Mouse (Mus musculus) G1E (cell line): ENCODE measurements at regions not wholly inside any gene's neighbourhood (a gene's known extent, or its start where the extent isn't known, plus 50 kb on each side); places are given as distances from the start of the nearest gene placed in this dataset.

Source experiments
- ATAC-seq: 2 replicates; pipeline ENCODE4 v1.8.0; 2016; ENCODE audit warnings: mild to moderate bottlenecking; ENCODE audit not compliant: insufficient number of reproducible peaks, poor library complexity, low FRiP score, severe bottlenecking; ENCODE audit errors: extremely low read depth
- DNase-seq: peaks from one replicate; pipeline ENCODE4 v3.0.0; 2012; ENCODE audit warnings: low spot score
- H3K27me3 ChIP-seq: 2 replicates; pipeline ENCODE4 v1.6.1; 2012; ENCODE audit warnings: mild to moderate bottlenecking, low read length, inconsistent platforms; ENCODE audit not compliant: insufficient read depth
- H3K36me3 ChIP-seq: replicated peaks from 2 replicates; pipeline ENCODE3; 2012; ENCODE audit warnings: mild to moderate bottlenecking, inconsistent platforms
- H3K4me1 ChIP-seq: 2 replicates; pipeline ENCODE4 v1.6.1; 2012; ENCODE audit warnings: low read depth, low read length, inconsistent platforms, mixed read lengths; ENCODE audit not compliant: insufficient read depth
- H3K4me3 ChIP-seq: 2 replicates; pipeline ENCODE4 v1.5.1; 2012; ENCODE audit warnings: low read depth, mild to moderate bottlenecking, inconsistent platforms, low read length, moderate library complexity, mixed read lengths
- H3K9me3 ChIP-seq: replicated peaks from 2 replicates; pipeline ENCODE4 v1.6.1; 2012; ENCODE audit warnings: inconsistent platforms
- CTCF ChIP-seq: IDR thresholded peaks from 2 replicates; pipeline ENCODE4 v1.5.1; 2012; ENCODE audit warnings: low read depth, low read length, inconsistent platforms, mixed read lengths
- GATA1 ChIP-seq: IDR thresholded peaks from 2 replicates; pipeline ENCODE4 v1.6.1; 2012; ENCODE audit warnings: borderline replicate concordance, low read length, inconsistent platforms, mixed read lengths
- GATA2 ChIP-seq: IDR thresholded peaks from 2 replicates; pipeline ENCODE4 v1.6.1; 2012; ENCODE audit warnings: low read depth, low read length, inconsistent platforms, borderline replicate concordance
- POLR2AphosphoS5 ChIP-seq: IDR thresholded peaks from 2 replicates; pipeline ENCODE4 v1.6.1; 2012; ENCODE audit warnings: low read depth, low read length, inconsistent platforms; ENCODE audit not compliant: insufficient replicate concordance
- TAL1 ChIP-seq: conservative IDR thresholded peaks from 2 replicates; pipeline ENCODE4 v1.6.1; 2012; ENCODE audit warnings: low read depth, low read length, inconsistent platforms, mixed read lengths

DNA sequence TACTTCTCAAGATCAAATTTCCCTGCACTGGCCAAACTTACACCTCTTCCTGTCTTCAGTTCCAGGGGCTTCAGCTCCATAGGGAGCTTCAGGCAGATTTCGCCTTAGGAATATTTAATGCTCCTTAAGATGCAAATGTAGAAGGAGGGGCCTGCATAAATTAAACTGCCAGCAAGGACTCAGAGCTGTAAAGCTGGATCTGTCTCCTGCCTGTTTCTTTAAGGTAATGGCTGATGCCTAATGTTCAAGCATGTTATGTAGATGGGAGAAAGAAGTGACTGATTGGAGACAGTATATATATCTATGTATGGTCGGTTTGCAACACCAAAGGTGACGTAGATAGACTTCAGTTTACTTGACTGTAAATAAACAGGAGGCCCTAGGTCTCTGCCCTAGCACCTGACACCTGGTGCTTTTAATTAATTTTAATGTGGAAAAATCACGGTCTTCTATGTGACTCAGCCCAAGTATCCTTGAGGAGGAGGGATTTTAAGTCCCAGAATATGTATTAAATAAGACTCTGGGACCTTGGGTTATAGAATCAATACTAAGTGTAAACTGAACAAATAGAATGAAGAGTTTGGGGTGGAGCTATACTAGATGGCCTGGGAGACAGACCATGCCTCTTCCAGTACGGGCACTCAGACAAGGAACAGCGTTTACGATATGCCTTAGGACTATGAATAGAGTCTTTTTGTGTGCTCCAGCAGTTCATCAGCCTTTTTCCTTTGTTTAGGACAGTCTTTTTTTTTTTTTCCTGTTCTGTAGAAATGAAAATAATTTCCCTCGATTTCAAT lies 651.7 kb upstream of the Lmcd1 start:
- TF ChIP-seq CTCF (no peak), GATA2 (no peak), TAL1 (no peak), POLR2AphosphoS5 (no peak), GATA1 (no peak)
- peaks cover 7% of the 10 kb centered on the region for H3K9me3 ChIP-seq
- DNase-seq (no peak), ATAC-seq (no peak)
- H3K4me3 ChIP-seq, result no peak overlapping the region
- H3K36me3 ChIP-seq, result no peaks in the 10 kb centered on the region
- H3K27me3 ChIP-seq, result no peaks in the 10 kb centered on the region
- H3K4me1 ChIP-seq, result no peaks in the 10 kb centered on the region

DNA sequence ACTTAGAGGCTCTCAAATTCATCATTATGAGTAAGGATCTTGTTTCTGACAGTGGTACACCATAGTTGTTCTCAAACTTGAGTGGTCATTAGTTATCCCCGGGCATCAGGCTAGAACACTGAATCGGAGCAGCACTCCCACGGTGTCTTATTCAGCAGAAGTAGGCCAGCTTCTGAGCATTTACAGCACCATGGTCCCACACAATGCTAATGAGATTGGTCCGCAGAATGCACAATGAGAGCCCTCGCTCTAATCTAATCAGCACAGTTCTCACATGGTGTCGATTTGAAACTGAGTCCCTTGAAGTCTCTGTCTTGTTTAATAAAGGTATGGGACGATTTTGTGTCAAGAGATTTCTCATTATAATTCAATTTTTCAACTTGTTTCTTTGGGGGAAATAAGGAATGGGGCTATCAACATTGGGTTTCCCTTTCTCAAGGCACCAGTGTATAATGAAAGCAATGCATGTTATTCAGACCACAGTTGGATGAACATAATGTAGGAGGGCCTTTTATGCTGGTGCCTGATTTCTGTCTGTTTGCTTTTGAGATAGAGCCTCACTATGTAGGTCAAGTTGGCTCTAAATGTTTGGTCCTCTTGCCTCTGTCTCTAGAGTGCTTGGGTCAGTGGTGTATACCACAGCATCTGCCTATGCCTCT lies 650.9 kb upstream of the Lmcd1 start:
- H3K4me1 ChIP-seq, result no peaks in the 10 kb centered on the region
- ATAC-seq (no peak), DNase-seq (no peak)
- no peaks in the 10 kb centered on the region for H3K27me3 ChIP-seq
- TF ChIP-seq POLR2AphosphoS5, result no peak
- TF ChIP-seq GATA1, result no peak
- no peak for TF ChIP-seq CTCF
- no peak for TF ChIP-seq GATA2
- no peak for TF ChIP-seq TAL1
- H3K4me3 ChIP-seq, result no peak overlapping the region
- no peaks in the 10 kb centered on the region for H3K36me3 ChIP-seq
- H3K9me3 ChIP-seq, result peaks cover 7% of the 10 kb centered on the region

DNA sequence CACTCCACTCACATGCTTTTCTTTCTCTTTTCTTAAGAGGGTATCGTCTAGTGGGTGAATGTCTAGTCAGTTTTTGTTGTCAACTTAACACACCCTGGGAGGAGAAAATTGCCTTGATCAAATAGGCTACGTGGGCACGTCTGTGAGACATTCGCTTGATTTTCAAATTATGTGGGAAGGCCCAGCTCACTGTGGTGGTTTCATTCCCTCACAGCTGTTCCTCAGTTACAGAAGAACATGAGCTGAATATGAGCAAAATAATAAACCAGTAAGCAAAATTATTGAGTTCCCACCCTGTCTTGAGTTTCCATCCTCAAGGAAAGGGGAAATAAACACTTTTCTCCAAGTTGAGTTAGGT lies 650.4 kb upstream of the Lmcd1 start:
- ATAC-seq (no peak), DNase-seq (no peak)
- H3K36me3 ChIP-seq, result no peaks in the 10 kb centered on the region
- no peaks in the 10 kb centered on the region for H3K4me1 ChIP-seq
- H3K27me3 ChIP-seq, result no peaks in the 10 kb centered on the region
- TF ChIP-seq CTCF, result no peak
- TF ChIP-seq GATA2, result no peak
- TF ChIP-seq TAL1, result no peak
- no peak for TF ChIP-seq GATA1
- TF ChIP-seq POLR2AphosphoS5, result no peak
- H3K4me3 ChIP-seq, result no peak overlapping the region
- peaks cover 5% of the 10 kb centered on the region for H3K9me3 ChIP-seq

DNA sequence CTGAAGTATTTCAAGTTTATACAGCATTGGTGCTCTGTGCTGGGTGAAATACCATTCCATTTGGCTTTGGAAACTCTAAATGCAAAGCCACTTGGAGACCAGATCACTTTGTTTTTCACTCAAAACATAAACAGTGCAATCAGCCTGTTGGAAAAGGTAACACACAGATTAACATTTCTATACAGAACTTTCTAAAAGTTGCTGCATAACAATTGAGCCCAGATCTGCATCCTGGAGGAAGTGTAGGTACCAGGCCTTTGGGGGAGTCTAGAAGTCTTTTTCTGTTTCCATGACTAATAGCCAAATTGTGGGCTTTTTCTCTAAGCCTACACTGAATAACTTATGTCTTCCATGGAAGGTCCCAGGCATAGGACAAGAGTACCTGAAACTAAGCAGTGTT lies 648.1 kb upstream of the Lmcd1 start:
- ATAC-seq, result no peak

DNA sequence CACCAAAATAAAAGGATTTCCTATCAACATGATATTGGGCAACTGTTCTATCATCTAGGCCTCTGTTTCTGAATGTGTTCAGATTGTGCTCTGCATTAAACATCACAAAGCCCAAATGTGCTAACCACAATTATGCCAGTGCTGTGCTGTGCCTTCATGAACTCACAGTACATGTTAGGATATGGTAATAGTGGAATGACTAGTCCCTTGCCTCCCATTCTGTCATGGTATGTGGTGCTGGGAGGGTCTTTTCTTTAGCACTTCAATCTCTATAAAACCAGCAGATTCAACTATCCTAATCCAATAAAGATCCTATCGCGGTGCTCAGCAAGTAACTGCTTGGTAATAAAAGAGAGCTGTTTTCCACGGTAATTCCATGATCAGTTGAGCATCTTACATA lies 620.8 kb upstream of the Lmcd1 start:
- Histone ChIP-seq H3K4me3 (no peak overlapping the region), H3K4me1 (no peaks in the 10 kb centered on the region), H3K9me3 (peaks cover 23% of the 10 kb centered on the region), H3K36me3 (no peaks in the 10 kb centered on the region), H3K27me3 (no peaks in the 10 kb centered on the region)
- ATAC-seq (no peak), DNase-seq (no peak)
- TF ChIP-seq TAL1 (no peak), GATA1 (no peak), GATA2 (no peak), CTCF (no peak), POLR2AphosphoS5 (no peak)

More for the DNA sequence above, 648.1 kb upstream of the Lmcd1 start:
- no peaks in the 10 kb centered on the region for H3K27me3 ChIP-seq
- H3K36me3 ChIP-seq, result no peaks in the 10 kb centered on the region
- TF ChIP-seq TAL1 (no peak), GATA1 (no peak), GATA2 (no peak)
- no peak for DNase-seq
- H3K4me3 ChIP-seq, result no peak overlapping the region
- no peaks in the 10 kb centered on the region for H3K4me1 ChIP-seq
- H3K9me3 ChIP-seq, result peaks cover 4% of the 10 kb centered on the region; the same call in 1 of the 2 replicates

DNA sequence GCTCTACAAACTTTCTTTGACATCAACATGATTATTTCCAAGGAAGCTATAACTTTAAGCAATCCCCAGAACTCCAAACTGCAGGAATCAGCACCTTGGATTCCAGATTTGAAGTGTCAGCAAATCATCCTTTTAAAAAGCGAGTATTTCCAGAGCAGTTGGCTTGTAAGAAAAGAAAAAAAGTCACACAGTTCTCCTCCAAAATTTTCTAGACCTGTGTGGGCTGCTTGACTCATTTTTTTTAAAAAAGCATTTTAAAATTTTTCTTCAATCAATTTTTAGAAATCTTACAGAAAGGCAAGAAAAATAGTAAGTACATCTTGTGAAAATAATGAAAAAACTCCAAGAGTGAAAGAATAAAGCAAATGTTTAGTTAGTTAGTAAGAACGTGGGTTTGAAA lies 613.6 kb upstream of the Lmcd1 start:
- Histone ChIP-seq H3K4me1 (no peaks in the 10 kb centered on the region), H3K9me3 (0 out of 2 replicates have a peak, but pooled peaks cover 1% of the 10 kb centered on the region), H3K27me3 (no peaks in the 10 kb centered on the region), H3K4me3 (no peak overlapping the region), H3K36me3 (no peaks in the 10 kb centered on the region)
- ATAC-seq (no peak), DNase-seq (no peak)
- TF ChIP-seq POLR2AphosphoS5, result no peak
- no peak for TF ChIP-seq TAL1
- TF ChIP-seq GATA1, result no peak
- no peak for TF ChIP-seq GATA2
- no peak for TF ChIP-seq CTCF
